Mouse (Mus musculus) MEL (cell line): ENCODE data around the gene Vmn1r122.
"Not testable (repeated sequence)": the region's sequence is repeated elsewhere in the genome, so short reads cannot be mapped to it uniquely, and the experiment has no call there.

ENCODE experiments used
- CTCF ChIP-seq, 3 experiments: IDR thresholded peaks in 2 of 3; conservative IDR thresholded peaks in 1 of 3; 2 replicates each; pipeline ENCODE4 v1.5.1; 2011 to 2012; ENCODE audit warnings: low read length in 3 of 3, low read depth in 2 of 3, mild to moderate bottlenecking in 2 of 3, improper control_type of control experiment in 1 of 3, inconsistent platforms in 1 of 3, mixed read lengths in 1 of 3, moderate library complexity in 1 of 3; ENCODE audit not compliant: control insufficient read depth in 1 of 3, insufficient read depth in 1 of 3, poor library complexity in 1 of 3, severe bottlenecking in 1 of 3
- EP300 ChIP-seq, 2 experiments: IDR thresholded peaks; 2 replicates each; pipeline ENCODE4 v1.6.1; 2011; ENCODE audit warnings: improper control_type of control experiment in 2 of 2, low read length in 2 of 2, low read depth in 1 of 2, mild to moderate bottlenecking in 1 of 2
- SMC3 ChIP-seq: IDR thresholded peaks from 2 replicates; pipeline ENCODE4 v1.6.1; 2011; ENCODE audit warnings: low read depth, low read length, improper control_type of control experiment
- TAL1 ChIP-seq: IDR thresholded peaks from 2 replicates; pipeline ENCODE4 v1.6.1; 2012; ENCODE audit warnings: mild to moderate bottlenecking, inconsistent platforms, low read length, moderate library complexity, mixed read lengths
- UBTF ChIP-seq: IDR thresholded peaks from 2 replicates; pipeline ENCODE4 v1.6.1; 2012; ENCODE audit warnings: low read depth, mild to moderate bottlenecking, inconsistent platforms, low read length, improper control_type of control experiment, moderate library complexity, borderline replicate concordance; ENCODE audit not compliant: insufficient read depth

DNA sequence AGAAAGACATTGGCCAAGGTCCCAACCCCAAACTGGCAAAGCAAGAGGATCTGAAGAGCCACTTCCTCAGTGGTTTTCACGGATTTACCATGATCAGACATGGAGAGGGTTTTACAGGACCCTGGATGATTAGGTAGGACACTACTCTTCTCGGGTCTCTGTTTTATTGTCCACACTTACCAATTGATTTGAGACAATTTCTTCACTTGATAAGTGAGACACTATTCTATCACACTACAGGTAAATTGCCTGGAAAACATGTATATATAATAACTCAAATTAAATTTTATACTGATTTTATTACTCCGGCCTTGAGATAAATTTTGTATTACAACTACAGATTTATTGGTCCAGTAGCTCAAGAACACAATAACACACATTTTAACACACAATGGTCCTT lies at the start of gene Vmn1r122:
- TF ChIP-seq CTCF (IDR thresholded peaks at IDR 0.05 in 2 of 3, conservative IDR thresholded peaks at IDR 0.05 in 1 of 3; ENCODE audit: control insufficient read depth in 1 of 3, insufficient read depth in 1 of 3, low read depth in 2 of 3, low read length in 3 of 3, poor library complexity in 1 of 3, severe bottlenecking in 1 of 3); TAL1; SMC3; UBTF; EP300 (IDR thresholded peaks at IDR 0.05; ENCODE audit: low read depth in 1 of 2, low read length in 2 of 2): not testable (repeated sequence)
